Mouse (Mus musculus): ENCODE data around the gene Kmt2d. TPM values are rescaled to one million over a fixed set of nuclear protein-coding genes. Genes with fewer than 3 reads are reported as not detected.

Kmt2d gene
- polyA plus RNA-seq, 1 experiment from 2014 or later: 13.3 TPM

DNA sequence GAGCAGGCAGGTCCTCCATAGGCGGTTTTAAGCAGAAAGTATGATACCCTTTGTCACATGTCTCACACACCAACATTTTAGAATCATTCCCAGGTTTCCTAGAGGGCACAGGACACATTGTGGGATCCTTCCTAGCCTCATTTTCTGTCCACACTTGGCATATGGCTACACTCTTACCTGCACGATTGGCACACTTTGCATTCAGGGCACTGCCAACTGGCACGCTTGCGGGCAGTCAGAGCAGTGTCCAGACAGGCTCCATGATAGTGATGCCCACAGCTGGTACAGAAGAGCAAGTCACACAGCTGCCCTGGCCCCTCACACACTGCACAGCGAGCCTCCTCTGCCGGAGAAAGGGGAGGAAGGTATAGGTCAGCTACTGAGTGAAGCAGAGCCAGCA is 6.1 kb downstream of the Kmt2d start:
- Histone ChIP-seq H3K36me3 (ENCODE audit: control insufficient read depth, insufficient read depth, low read length) (peaks cover 53% of the 10 kb centered on the region), H3K4me2 (no peak overlapping the region), H3K4me1 (ENCODE audit: control insufficient read depth, insufficient read depth, low read length) (peaks cover 23% of the 10 kb centered on the region), H3K9me3 (ENCODE audit: control insufficient read depth, low read length) (no peaks in the 10 kb centered on the region), H3K27ac (ENCODE audit: low read depth, low read length) (no peak overlapping the region), H3K9ac (ENCODE audit: low read length) (no peak overlapping the region), H3K4me3 (ENCODE audit: low read depth, low read length) (no peak overlapping the region), H3K27me3 (ENCODE audit: control insufficient read depth, insufficient read depth, low read length) (no peaks in the 10 kb centered on the region)
- DNase-seq (ENCODE audit: low spot score, missing footprints): no peak
- no peak for ATAC-seq (ENCODE audit: low FRiP score)
- 91% methylated on average over 6 of the region's 6 CpGs for WGBS

GRCm38 (mm10) chr15:98863451-98863958 is 7.5 kb downstream of the Kmt2d start:
- no peak for DNase-seq (ENCODE audit: low spot score, missing footprints)
- Histone ChIP-seq H3K27me3 (ENCODE audit: control insufficient read depth, insufficient read depth, low read length) (no peaks in the 10 kb centered on the region), H3K4me2 (no peak overlapping the region), H3K9me3 (ENCODE audit: control insufficient read depth, low read length) (no peaks in the 10 kb centered on the region), H3K9ac (ENCODE audit: low read length) (no peak overlapping the region), H3K4me1 (ENCODE audit: control insufficient read depth, insufficient read depth, low read length) (peaks cover 8% of the 10 kb centered on the region), H3K4me3 (ENCODE audit: low read depth, low read length) (no peak overlapping the region), H3K36me3 (ENCODE audit: control insufficient read depth, insufficient read depth, low read length) (peaks cover 59% of the 10 kb centered on the region), H3K27ac (ENCODE audit: low read depth, low read length) (no peak overlapping the region)
- no peak for ATAC-seq (ENCODE audit: low FRiP score)
- 92% methylated on average over 12 of the region's 12 CpGs for WGBS

- DNase-seq (ENCODE audit: low spot score, missing footprints) (no peak), ATAC-seq (ENCODE audit: low FRiP score) (no peak)
- H3K4me1 ChIP-seq (ENCODE audit: control insufficient read depth, insufficient read depth, low read length): no peaks in the 10 kb centered on the region
- H3K27ac ChIP-seq (ENCODE audit: low read depth, low read length): no peak overlapping the region
- H3K9me3 ChIP-seq (ENCODE audit: control insufficient read depth, low read length): no peaks in the 10 kb centered on the region
- no peak overlapping the region for H3K4me2 ChIP-seq
- no peak overlapping the region for H3K9ac ChIP-seq (ENCODE audit: low read length)
- H3K4me3 ChIP-seq (ENCODE audit: low read depth, low read length): no peak overlapping the region
- no peaks in the 10 kb centered on the region for H3K27me3 ChIP-seq (ENCODE audit: control insufficient read depth, insufficient read depth, low read length)
- WGBS: 89% methylated on average over 21 of the region's 21 CpGs
- peaks cover 70% of the 10 kb centered on the region for H3K36me3 ChIP-seq (ENCODE audit: control insufficient read depth, insufficient read depth, low read length)
Observed at GRCm38 (mm10) chr15:98861701-98862410, 9.1 kb downstream of the Kmt2d start.

DNA sequence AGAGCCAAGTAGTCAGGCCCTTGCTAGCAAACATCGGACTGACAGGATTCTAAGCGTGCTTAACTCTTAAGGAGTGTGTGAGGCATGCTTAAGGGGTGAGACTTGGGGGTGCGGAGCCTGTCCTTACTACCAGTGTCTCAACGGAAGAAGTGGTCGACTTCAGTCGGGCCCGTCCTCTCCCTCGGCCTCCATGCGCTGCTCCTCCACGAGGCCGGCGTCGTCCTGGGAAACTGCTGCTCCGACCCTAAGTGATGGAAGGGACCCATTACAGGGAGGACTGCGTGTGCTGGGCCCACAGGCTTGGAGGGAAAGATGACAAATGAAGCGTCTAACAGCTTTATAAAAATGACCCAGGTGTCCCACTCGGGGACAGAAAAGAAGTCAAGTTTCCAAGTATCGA is 10.1 kb downstream of the Kmt2d start:
- Histone ChIP-seq H3K27me3 (ENCODE audit: control insufficient read depth, insufficient read depth, low read length) (no peaks in the 10 kb centered on the region), H3K4me3 (ENCODE audit: low read depth, low read length) (no peak overlapping the region), H3K36me3 (ENCODE audit: control insufficient read depth, insufficient read depth, low read length) (peaks cover 72% of the 10 kb centered on the region), H3K4me1 (ENCODE audit: control insufficient read depth, insufficient read depth, low read length) (no peaks in the 10 kb centered on the region), H3K27ac (ENCODE audit: low read depth, low read length) (no peak overlapping the region), H3K9me3 (ENCODE audit: control insufficient read depth, low read length) (no peaks in the 10 kb centered on the region), H3K4me2 (no peak overlapping the region), H3K9ac (ENCODE audit: low read length) (no peak overlapping the region)
- no peak for ATAC-seq (ENCODE audit: low FRiP score)
- WGBS: 96% methylated on average over 18 of the region's 18 CpGs
- DNase-seq (ENCODE audit: low spot score, missing footprints): no peak

- 85% methylated on average over 9 of the region's 9 CpGs for WGBS
Observed at GRCm38 (mm10) chr15:98859319-98860043, 11.5 kb downstream of the Kmt2d start.

GRCm38 (mm10) chr15:98854214-98854613 is 16.8 kb downstream of the Kmt2d start:
- Histone ChIP-seq H3K9me3 (ENCODE audit: control insufficient read depth, low read length) (no peaks in the 10 kb centered on the region), H3K4me3 (ENCODE audit: low read depth, low read length) (no peak overlapping the region), H3K27me3 (ENCODE audit: control insufficient read depth, insufficient read depth, low read length) (no peaks in the 10 kb centered on the region), H3K4me1 (ENCODE audit: control insufficient read depth, insufficient read depth, low read length) (no peaks in the 10 kb centered on the region), H3K4me2 (no peak overlapping the region), H3K27ac (ENCODE audit: low read depth, low read length) (no peak overlapping the region), H3K9ac (ENCODE audit: low read length) (no peak overlapping the region), H3K36me3 (ENCODE audit: control insufficient read depth, insufficient read depth, low read length) (peaks cover 66% of the 10 kb centered on the region)
- ATAC-seq (ENCODE audit: low FRiP score) (no peak), DNase-seq (ENCODE audit: low spot score, missing footprints) (no peak)
- WGBS: 94% methylated on average over 16 of the region's 16 CpGs

More at GRCm38 (mm10) chr15:98859319-98860043, 11.5 kb downstream of the Kmt2d start:
- ATAC-seq (ENCODE audit: low FRiP score): no peak
- no peak overlapping the region for H3K9ac ChIP-seq (ENCODE audit: low read length)
- H3K4me3 ChIP-seq (ENCODE audit: low read depth, low read length): no peak overlapping the region
- H3K4me2 ChIP-seq: no peak overlapping the region
- DNase-seq (ENCODE audit: low spot score, missing footprints): no peak
- H3K27ac ChIP-seq (ENCODE audit: low read depth, low read length): no peak overlapping the region
- no peaks in the 10 kb centered on the region for H3K4me1 ChIP-seq (ENCODE audit: control insufficient read depth, insufficient read depth, low read length)
- no peaks in the 10 kb centered on the region for H3K27me3 ChIP-seq (ENCODE audit: control insufficient read depth, insufficient read depth, low read length)
- H3K9me3 ChIP-seq (ENCODE audit: control insufficient read depth, low read length): no peaks in the 10 kb centered on the region
- H3K36me3 ChIP-seq (ENCODE audit: control insufficient read depth, insufficient read depth, low read length): peaks cover 70% of the 10 kb centered on the region

- Histone ChIP-seq H3K4me2 (no peak overlapping the region), H3K36me3 (ENCODE audit: control insufficient read depth, insufficient read depth, low read length) (peaks cover 71% of the 10 kb centered on the region), H3K27me3 (ENCODE audit: control insufficient read depth, insufficient read depth, low read length) (no peaks in the 10 kb centered on the region), H3K9me3 (ENCODE audit: control insufficient read depth, low read length) (no peaks in the 10 kb centered on the region), H3K9ac (ENCODE audit: low read length) (no peak overlapping the region), H3K27ac (ENCODE audit: low read depth, low read length) (no peak overlapping the region), H3K4me1 (ENCODE audit: control insufficient read depth, insufficient read depth, low read length) (no peaks in the 10 kb centered on the region), H3K4me3 (ENCODE audit: low read depth, low read length) (no peak overlapping the region)
- 95% methylated on average over 28 of the region's 28 CpGs for WGBS
- ATAC-seq (ENCODE audit: low FRiP score) (no peak), DNase-seq (ENCODE audit: low spot score, missing footprints) (no peak)
Observed at GRCm38 (mm10) chr15:98853161-98853937, 17.7 kb downstream of the Kmt2d start.

GRCm38 (mm10) chr15:98852733-98853132 is 18.3 kb downstream of the Kmt2d start:
- WGBS: 84% methylated on average over 9 of the region's 9 CpGs
- Histone ChIP-seq H3K4me3 (ENCODE audit: low read depth, low read length) (no peak overlapping the region), H3K27me3 (ENCODE audit: control insufficient read depth, insufficient read depth, low read length) (no peaks in the 10 kb centered on the region), H3K36me3 (ENCODE audit: control insufficient read depth, insufficient read depth, low read length) (peaks cover 71% of the 10 kb centered on the region), H3K4me2 (no peak overlapping the region), H3K9ac (ENCODE audit: low read length) (no peak overlapping the region), H3K27ac (ENCODE audit: low read depth, low read length) (no peak overlapping the region), H3K9me3 (ENCODE audit: control insufficient read depth, low read length) (no peaks in the 10 kb centered on the region), H3K4me1 (ENCODE audit: control insufficient read depth, insufficient read depth, low read length) (no peaks in the 10 kb centered on the region)
- DNase-seq (ENCODE audit: low spot score, missing footprints) (no peak), ATAC-seq (ENCODE audit: low FRiP score) (no peak)

DNA sequence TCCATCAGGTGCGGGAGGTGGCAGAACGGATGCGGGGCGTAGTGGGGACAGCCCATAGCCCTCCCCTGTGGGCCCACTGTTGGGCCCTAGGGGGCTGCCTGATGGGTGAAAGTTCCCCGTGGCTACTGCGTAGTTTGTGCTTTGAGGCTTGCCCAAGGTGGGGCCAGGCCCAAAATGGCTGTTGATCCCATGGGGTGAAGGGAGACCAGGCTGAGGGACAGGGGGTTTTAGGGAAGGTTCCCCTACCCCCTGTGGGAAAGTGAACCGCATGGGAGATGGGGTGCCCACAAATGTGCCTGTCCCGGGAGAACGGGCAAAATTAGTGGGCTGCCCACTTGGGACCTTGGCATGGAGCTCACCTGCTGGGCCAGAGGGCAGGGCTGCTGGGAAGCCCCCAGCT is 18.9 kb downstream of the Kmt2d start:
- peaks cover 69% of the 10 kb centered on the region for H3K36me3 ChIP-seq (ENCODE audit: control insufficient read depth, insufficient read depth, low read length)
- H3K27me3 ChIP-seq (ENCODE audit: control insufficient read depth, insufficient read depth, low read length): no peaks in the 10 kb centered on the region
- no peak for DNase-seq (ENCODE audit: low spot score, missing footprints)
- no peak overlapping the region for H3K27ac ChIP-seq (ENCODE audit: low read depth, low read length)
- H3K9ac ChIP-seq (ENCODE audit: low read length): no peak overlapping the region
- WGBS: 97% methylated on average over 9 of the region's 9 CpGs
- H3K4me2 ChIP-seq: no peak overlapping the region
- H3K9me3 ChIP-seq (ENCODE audit: control insufficient read depth, low read length): no peaks in the 10 kb centered on the region
- ATAC-seq (ENCODE audit: low FRiP score): no peak
- no peak overlapping the region for H3K4me3 ChIP-seq (ENCODE audit: low read depth, low read length)
- no peaks in the 10 kb centered on the region for H3K4me1 ChIP-seq (ENCODE audit: control insufficient read depth, insufficient read depth, low read length)
